In genomic region chr10:13429766-13430165, GRCm38 (mm10) we compare ENCODE assay signal across 8 mouse cellular contexts. TPM values are rescaled to one million over a fixed set of nuclear protein-coding genes. Genes with fewer than 3 reads are reported as not detected.
A peak's percentile ranks its signal among the peaks of the same experiment; 100 is the strongest.
DNase-seq lines count a peak whose midpoint lies in the region; ATAC-seq and TF ChIP-seq lines count a peak whose summit lies in the region.

No protein-coding gene starts in this region.

- TF ChIP-seq POLR2A in liver, adult 2 months (IDR thresholded peaks at IDR 0.05; ENCODE audit: extremely low read depth, insufficient read depth, low read length) = no peak

- H3K79me2 ChIP-seq in liver, adult 2 months (ENCODE audit: control insufficient read depth, insufficient read depth, low read length) = no peaks in the 10 kb centered on the region

- H3K27me3 ChIP-seq in intestine, postnatal 0 days (replicated peaks; ENCODE audit: control insufficient read depth, insufficient read depth, low read length) = no peaks in the 10 kb centered on the region
- H3K27me3 ChIP-seq in liver, adult 2 months (ENCODE audit: control insufficient read depth, insufficient read depth, low read length) = no peaks in the 10 kb centered on the region
- no peaks in the 10 kb centered on the region for H3K27me3 ChIP-seq in neural tube, embryonic 13.5 days

- DNase-seq in A20 (ENCODE audit: low read depth, low spot score) (peak; percentile 62), MN1 (ENCODE audit: low spot score) (peak; percentile 82)
- peak; percentile 78 to 81 for DNase-seq in cerebellum, postnatal 10 days
- peak; percentile 21 to 31 for DNase-seq in gastrocnemius, adult 8-10 months (ENCODE audit: low spot score in 2 of 2)
- peak; percentile 16 for DNase-seq in liver, adult 2 months (ENCODE audit: extremely low read depth, low read depth, low spot score)
- peak; percentile 73 for DNase-seq in thymus, postnatal 4 days

- H3K9ac ChIP-seq in intestine, postnatal 0 days (ENCODE audit: low read depth, low read length) = no peak overlapping the region
- no peak overlapping the region for H3K9ac ChIP-seq in liver, adult 2 months (ENCODE audit: low read depth, low read length)
- H3K9ac ChIP-seq in neural tube, embryonic 13.5 days = no peak overlapping the region

- H3K4me1 ChIP-seq in intestine, postnatal 0 days (replicated peaks; ENCODE audit: control insufficient read depth, insufficient read depth, low read length) = no peaks in the 10 kb centered on the region
- no peaks in the 10 kb centered on the region for H3K4me1 ChIP-seq in liver, adult 2 months (ENCODE audit: control insufficient read depth, insufficient read depth, low read length)
- peaks cover 18% of the 10 kb centered on the region for H3K4me1 ChIP-seq in neural tube, embryonic 13.5 days (replicated peaks)

- ATAC-seq in intestine, postnatal 0 days = no peak
- ATAC-seq in neural tube, embryonic 13.5 days (ENCODE audit: low read depth) = peak; percentile 54; the same call in 1 of the 2 replicates

- H3K27ac ChIP-seq in intestine, postnatal 0 days (ENCODE audit: low read depth, low read length) = no peak overlapping the region
- no peak overlapping the region for H3K27ac ChIP-seq in liver, adult 2 months (replicated peaks; ENCODE audit: insufficient read depth, low read depth, low read length)
- no peak overlapping the region for H3K27ac ChIP-seq in neural tube, embryonic 13.5 days (replicated peaks)

- H3K9me3 ChIP-seq in intestine, postnatal 0 days (ENCODE audit: control insufficient read depth) = no peaks in the 10 kb centered on the region
- H3K9me3 ChIP-seq in neural tube, embryonic 13.5 days = no peaks in the 10 kb centered on the region

- no peak overlapping the region for H3K4me2 ChIP-seq in intestine, postnatal 0 days (replicated peaks; ENCODE audit: low read depth)
- no peak overlapping the region for H3K4me2 ChIP-seq in neural tube, embryonic 13.5 days

- 18% methylated on average over 5 of the region's 5 CpGs for WGBS in intestine, postnatal 0 days
- 17% methylated on average over 5 of the region's 5 CpGs for WGBS in liver, adult 2 months
- 12% methylated on average over 5 of the region's 5 CpGs for WGBS in neural tube, embryonic 13.5 days

- H3K36me3 ChIP-seq in intestine, postnatal 0 days (ENCODE audit: control insufficient read depth, insufficient read depth) = no peaks in the 10 kb centered on the region
- H3K36me3 ChIP-seq in liver, adult 2 months (ENCODE audit: control insufficient read depth, insufficient read depth, low read length) = no peaks in the 10 kb centered on the region
- no peaks in the 10 kb centered on the region for H3K36me3 ChIP-seq in neural tube, embryonic 13.5 days

- TF ChIP-seq CTCF in intestine, postnatal 0 days (IDR thresholded peaks at IDR 0.05; ENCODE audit: low read depth) = peak; percentile 80
- TF ChIP-seq CTCF in liver, adult 2 months (IDR thresholded peaks at IDR 0.05; ENCODE audit: low read depth, low read length) = peak; percentile 56

- no peak overlapping the region for H3K4me3 ChIP-seq in intestine, postnatal 0 days (ENCODE audit: low read depth, low read length)
- H3K4me3 ChIP-seq in liver, adult 2 months (ENCODE audit: insufficient read depth, low read depth, low read length) = no peak overlapping the region
- no peak overlapping the region for H3K4me3 ChIP-seq in neural tube, embryonic 13.5 days

RNA-seq across cellular contexts. Expression of gene Phactr2, which starts 44.4 kb away (rescaled TPM):
- 10 to 100 TPM; 14.0 to 17.5 (median 16.3) TPM for total RNA-seq in gastrocnemius, adult 8-10 months (2022)
- 11.3 and 12.3 TPM in 2 replicates for polyA plus RNA-seq in intestine, postnatal 0 days (2015; fragmentation: Nextera tagmentation; extraction: Ambion mirVana)
- total RNA-seq in liver, adult 2 months (2014; rRNA removed) = 3.9 and 4.1 TPM in 2 replicates
- 1.1 and 1.2 TPM in 2 replicates for polyA plus RNA-seq in liver, adult 2 months (2012; rRNA removed)
- 11.3 and 11.4 TPM in 2 replicates for polyA plus RNA-seq in neural tube, embryonic 13.5 days (2015; fragmentation: Nextera tagmentation; extraction: Ambion mirVana)

Comparison
In these comparisons a context has a peak if more than half of its experiments do, and no peak if none do; other contexts are left out.
1. DNase-seq: peak in every context shown above with its lines; median percentile 82 in MN1; 80 in cerebellum, postnatal 10 days; 73 in thymus, postnatal 4 days; 62 in A20; 26 in gastrocnemius, adult 8-10 months; 16 in liver, adult 2 months.